Mouse (Mus musculus): Measurements from ENCODE around the gene Tmem255b. TPM values are rescaled to one million over a fixed set of nuclear protein-coding genes. Genes with fewer than 3 reads are reported as not detected.

Gene Tmem255b
- polyA plus RNA-seq, 1 experiment from 2014 or later, result not detected

DNA sequence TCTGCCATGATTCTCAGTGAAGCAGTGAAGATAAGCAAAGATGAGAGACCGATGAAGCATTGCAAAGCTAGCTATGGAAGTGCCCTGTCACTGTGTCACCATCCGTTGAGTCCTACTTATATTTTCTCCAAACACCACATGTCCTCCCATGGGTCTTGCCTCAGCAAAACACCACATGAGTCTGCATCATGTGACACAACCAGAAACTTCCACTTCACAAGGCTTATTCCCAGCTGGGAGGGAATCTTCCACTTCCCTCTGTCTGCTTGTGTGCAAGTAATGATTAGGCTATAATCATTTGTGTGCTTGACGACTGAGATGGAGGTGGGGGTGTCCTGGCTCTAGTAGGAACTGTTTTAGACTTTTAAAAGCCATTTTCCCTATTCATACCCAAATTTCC is 66.2 kb downstream of the Tmem255b start:
- Histone ChIP-seq H3K4me1 (no peaks in the 10 kb centered on the region), H3K27me3 (no peaks in the 10 kb centered on the region), H3K27ac (replicated peaks) (no peak overlapping the region), H3K9me3 (no peaks in the 10 kb centered on the region), H3K4me3 (no peak overlapping the region), H3K36me3 (no peaks in the 10 kb centered on the region), H3K4me2 (replicated peaks) (no peak overlapping the region), H3K9ac (replicated peaks) (no peak overlapping the region)
- no peak for ATAC-seq (ENCODE audit: low FRiP score, low read depth)
- WGBS, result 86% methylated on average over 3 of the region's 3 CpGs

DNA sequence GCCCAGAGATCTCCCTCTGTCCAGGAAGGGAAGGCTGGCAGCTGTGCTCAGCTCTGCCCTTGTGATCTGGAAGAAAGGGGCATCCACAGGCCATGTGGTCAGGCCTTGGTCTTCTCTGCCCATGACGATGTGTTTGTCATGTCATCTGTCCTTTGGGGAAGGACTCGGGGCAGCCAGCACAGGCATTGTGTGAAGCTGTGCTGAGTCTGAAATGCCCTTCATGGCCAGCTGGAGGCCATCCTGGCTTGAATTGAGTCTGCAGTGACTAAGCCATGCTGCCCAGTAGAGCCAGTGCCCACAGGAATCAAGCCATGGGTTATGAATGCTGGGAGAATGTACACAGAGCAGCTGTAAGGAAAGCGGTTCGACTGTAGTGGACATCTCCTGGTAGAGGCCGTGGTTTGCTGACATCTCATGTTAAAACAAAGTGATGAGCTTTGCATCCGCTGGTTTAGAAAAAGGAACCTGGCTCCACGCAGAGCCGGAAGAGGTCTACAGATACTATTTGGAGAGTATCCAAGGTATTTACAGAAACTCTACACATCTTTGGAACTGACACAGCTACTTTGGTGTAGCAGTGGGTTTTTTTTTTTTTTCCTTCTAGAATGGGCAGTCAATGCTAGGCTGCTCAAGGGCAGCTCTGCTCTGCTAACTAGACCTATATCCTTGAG is 69.1 kb downstream of the Tmem255b start:
- WGBS, result 88% methylated on average over 8 of the region's 8 CpGs
- Histone ChIP-seq H3K36me3 (no peaks in the 10 kb centered on the region), H3K27me3 (no peaks in the 10 kb centered on the region), H3K9ac (replicated peaks) (no peak overlapping the region), H3K9me3 (no peaks in the 10 kb centered on the region), H3K4me3 (no peak overlapping the region), H3K4me2 (replicated peaks) (no peak overlapping the region), H3K27ac (replicated peaks) (no peak overlapping the region), H3K4me1 (no peaks in the 10 kb centered on the region)
- ATAC-seq (ENCODE audit: low FRiP score, low read depth), result no peak

DNA sequence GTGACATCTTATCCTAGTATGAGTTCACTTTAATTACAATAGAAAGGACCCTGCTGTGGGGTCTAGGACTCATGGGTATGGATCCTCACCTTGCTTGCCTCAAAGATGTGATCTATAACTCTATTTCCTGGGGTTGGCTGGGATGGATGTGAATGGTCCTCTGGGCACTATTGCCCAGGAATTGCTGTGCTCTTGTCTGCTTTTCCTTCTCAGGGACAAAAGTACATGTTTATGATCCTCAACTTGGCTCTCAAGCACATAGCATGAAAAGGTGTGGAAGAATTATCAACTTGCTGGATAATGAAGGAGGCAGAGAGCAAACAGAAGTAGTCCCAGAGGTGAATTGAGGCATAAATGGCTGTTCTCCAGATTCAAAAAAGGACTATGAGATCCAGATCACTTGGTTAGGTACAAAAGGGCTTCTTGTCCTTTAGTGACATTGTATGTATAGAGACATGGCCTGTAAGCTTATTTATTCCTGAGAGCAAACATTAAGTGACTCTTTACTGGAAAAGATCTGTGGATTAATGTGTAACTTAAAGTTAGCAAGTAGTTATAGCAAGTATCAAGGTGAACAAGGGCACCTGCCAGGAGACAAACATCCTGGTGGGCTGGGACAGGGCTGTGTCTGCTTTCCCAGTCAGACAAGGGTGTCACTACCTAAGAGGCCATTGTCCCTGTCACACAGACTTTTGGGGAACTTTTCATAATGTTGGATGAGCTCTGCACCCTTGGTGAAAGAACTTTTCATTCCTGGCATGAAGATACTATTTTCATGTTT is 70.1 kb downstream of the Tmem255b start:
- no peak overlapping the region for H3K9ac ChIP-seq (replicated peaks)
- no peaks in the 10 kb centered on the region for H3K27me3 ChIP-seq
- H3K4me3 ChIP-seq, result no peak overlapping the region
- no peak for ATAC-seq (ENCODE audit: low FRiP score, low read depth)
- H3K9me3 ChIP-seq, result no peaks in the 10 kb centered on the region
- no peak overlapping the region for H3K27ac ChIP-seq (replicated peaks)
- H3K4me1 ChIP-seq, result no peaks in the 10 kb centered on the region
- no peaks in the 10 kb centered on the region for H3K36me3 ChIP-seq
- no peak overlapping the region for H3K4me2 ChIP-seq (replicated peaks)

DNA sequence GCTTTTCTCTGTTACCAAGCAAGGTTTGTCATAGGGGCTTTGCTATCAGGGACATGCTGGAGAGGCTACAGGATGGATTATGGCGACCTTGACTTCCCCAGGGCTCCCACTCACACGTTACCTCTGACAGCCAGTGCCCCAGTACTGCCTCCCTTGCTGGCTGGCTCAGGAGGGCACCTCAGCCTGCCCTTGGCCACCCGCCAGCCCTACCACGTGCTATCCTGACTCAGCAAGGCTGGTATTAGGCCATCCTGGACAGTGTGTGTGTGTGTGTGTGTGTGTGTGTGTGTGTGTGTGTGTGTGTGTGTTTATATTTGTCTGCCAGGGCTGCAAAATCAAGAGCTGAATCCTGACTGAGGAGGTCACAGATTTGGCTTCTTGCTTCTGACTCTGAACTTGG is 71.9 kb downstream of the Tmem255b start:
- Histone ChIP-seq H3K9ac (replicated peaks) (no peak overlapping the region), H3K4me1 (no peaks in the 10 kb centered on the region), H3K27ac (replicated peaks) (no peak overlapping the region), H3K27me3 (no peaks in the 10 kb centered on the region), H3K4me3 (no peak overlapping the region), H3K36me3 (no peaks in the 10 kb centered on the region), H3K4me2 (replicated peaks) (no peak overlapping the region), H3K9me3 (no peaks in the 10 kb centered on the region)
- 50% methylated on average over 4 of the region's 4 CpGs for WGBS
- no peak for ATAC-seq (ENCODE audit: low FRiP score, low read depth)

DNA sequence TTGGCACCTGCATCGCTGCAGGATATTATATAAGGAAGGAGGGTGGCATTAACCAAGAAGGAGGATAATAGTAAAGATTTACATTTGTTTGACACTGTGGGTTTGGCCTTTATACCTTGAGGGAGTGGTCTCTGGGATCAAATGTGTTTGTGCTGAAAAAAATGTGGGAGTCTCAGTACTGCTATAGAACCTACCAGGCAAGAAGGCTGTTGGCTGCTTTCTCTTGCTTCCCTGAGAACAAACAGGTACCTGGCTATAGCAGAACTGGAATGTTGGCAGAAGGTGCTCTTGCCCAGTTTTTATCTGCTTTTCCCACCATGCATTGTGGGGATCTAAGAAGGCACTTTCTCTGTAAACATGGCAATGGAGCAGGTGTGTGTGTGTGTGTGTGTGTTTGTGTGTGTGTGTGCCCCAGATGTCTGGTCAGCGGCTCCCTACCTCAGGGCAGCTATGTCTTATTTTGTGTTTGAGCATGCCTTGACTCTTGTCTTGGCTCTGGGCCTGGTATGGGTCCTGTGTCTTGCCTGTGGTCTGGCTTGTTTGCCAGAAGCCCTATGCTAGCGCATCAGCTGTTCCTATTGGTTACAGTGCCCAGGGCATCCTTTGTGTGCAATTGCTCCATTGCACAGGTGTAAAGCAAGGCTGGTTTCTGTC is 72.4 kb downstream of the Tmem255b start:
- H3K27me3 ChIP-seq, result no peaks in the 10 kb centered on the region
- ATAC-seq (ENCODE audit: low FRiP score, low read depth), result no peak
- no peak overlapping the region for H3K4me2 ChIP-seq (replicated peaks)
- H3K36me3 ChIP-seq, result no peaks in the 10 kb centered on the region
- 84% methylated on average over 3 of the region's 3 CpGs for WGBS
- H3K4me1 ChIP-seq, result no peaks in the 10 kb centered on the region
- H3K27ac ChIP-seq (replicated peaks), result no peak overlapping the region
- no peaks in the 10 kb centered on the region for H3K9me3 ChIP-seq
- H3K9ac ChIP-seq (replicated peaks), result no peak overlapping the region
- no peak overlapping the region for H3K4me3 ChIP-seq

DNA sequence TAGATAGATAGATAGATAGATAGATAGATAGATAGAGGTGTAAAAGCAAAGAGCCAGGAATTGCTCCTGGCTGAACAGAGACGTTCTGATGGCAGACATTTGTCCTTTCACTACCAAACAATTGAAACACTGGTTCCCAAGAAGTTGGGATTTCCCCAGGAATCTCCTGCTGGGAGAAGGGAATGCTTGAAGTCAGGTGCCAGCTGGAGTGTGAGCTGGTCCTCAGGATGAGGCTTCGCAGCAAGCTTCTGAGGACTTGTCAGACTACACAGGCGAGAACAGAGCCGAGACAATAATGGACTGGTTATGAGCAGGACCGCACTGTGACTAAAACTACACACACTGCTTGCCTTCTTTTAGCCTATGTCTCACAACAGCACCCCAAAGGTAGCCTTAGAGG is 77.0 kb downstream of the Tmem255b start:
- no peaks in the 10 kb centered on the region for H3K4me1 ChIP-seq
- H3K4me3 ChIP-seq, result no peak overlapping the region
- ATAC-seq (ENCODE audit: low FRiP score, low read depth), result no peak
- no peaks in the 10 kb centered on the region for H3K9me3 ChIP-seq
- no peak overlapping the region for H3K9ac ChIP-seq (replicated peaks)
- no peaks in the 10 kb centered on the region for H3K27me3 ChIP-seq
- no peak overlapping the region for H3K4me2 ChIP-seq (replicated peaks)
- 77% methylated on average over 5 of the region's 5 CpGs for WGBS
- H3K27ac ChIP-seq (replicated peaks), result no peak overlapping the region
- no peaks in the 10 kb centered on the region for H3K36me3 ChIP-seq

DNA sequence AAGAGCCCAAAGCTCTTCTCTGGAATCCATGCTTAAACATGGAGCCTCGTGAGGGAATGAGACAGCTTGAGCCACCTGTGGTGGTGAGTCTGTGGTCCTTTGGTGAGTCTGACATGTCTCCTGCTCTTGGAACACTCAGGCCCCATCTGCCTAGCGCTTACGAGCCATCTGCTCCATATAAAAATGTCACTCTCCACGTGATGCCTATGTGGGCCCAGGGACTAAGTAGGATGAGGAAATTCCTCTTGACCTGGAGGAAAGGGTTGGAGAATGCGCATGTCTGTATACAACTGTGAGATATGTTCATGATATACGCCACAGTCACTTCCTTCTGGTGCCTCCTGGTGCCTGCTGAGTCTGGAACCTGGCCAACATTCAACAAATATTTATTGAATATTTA is 77.7 kb downstream of the Tmem255b start:
- Histone ChIP-seq H3K4me1 (no peaks in the 10 kb centered on the region), H3K27ac (replicated peaks) (no peak overlapping the region), H3K4me2 (replicated peaks) (no peak overlapping the region), H3K4me3 (no peak overlapping the region), H3K27me3 (no peaks in the 10 kb centered on the region), H3K9me3 (no peaks in the 10 kb centered on the region), H3K36me3 (no peaks in the 10 kb centered on the region), H3K9ac (replicated peaks) (no peak overlapping the region)
- 84% methylated on average over 6 of the region's 6 CpGs for WGBS
- ATAC-seq (ENCODE audit: low FRiP score, low read depth), result no peak

DNA sequence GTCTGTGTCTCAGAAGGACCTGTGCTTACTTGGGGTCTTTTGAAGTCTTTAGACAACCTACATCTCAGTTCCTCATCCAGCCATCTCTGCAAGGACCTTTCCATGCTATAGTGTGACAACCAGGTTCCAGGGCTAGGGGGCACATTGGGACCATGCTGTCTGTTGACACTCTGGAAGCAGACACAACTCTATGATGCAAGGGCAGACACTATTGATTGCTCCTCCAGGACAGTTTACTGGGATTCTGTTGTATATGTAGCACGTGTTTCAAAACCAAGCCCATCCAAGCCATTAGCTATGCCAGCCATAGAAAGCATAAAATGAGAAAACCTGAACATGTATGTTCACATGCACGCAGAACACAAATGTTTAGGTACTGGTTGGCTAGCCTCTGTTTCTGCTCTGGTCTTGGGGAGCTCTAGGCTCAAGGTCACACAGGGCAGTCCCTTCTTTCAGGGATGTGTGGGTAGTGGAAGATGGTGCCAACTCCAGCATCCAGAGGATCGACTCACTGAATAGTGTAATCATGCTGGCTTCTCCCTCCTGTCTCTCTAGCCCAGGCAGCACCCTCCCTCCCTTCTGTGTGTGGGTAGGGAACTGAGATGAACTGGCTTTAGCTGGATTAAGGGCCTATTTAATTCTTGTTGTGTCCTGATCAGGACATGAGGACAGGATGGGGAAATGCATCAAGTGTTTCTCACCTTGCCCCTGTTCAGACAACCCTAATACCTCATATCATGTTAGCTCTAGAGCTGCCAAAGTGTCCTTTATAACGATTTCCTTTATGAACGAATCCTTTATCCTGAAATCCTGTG is 78.8 kb downstream of the Tmem255b start:
- H3K4me3 ChIP-seq, result no peak overlapping the region
- H3K9me3 ChIP-seq, result no peaks in the 10 kb centered on the region
- no peak overlapping the region for H3K4me2 ChIP-seq (replicated peaks)
- 77% methylated on average over 5 of the region's 5 CpGs for WGBS
- no peaks in the 10 kb centered on the region for H3K36me3 ChIP-seq
- H3K4me1 ChIP-seq, result no peaks in the 10 kb centered on the region
- no peaks in the 10 kb centered on the region for H3K27me3 ChIP-seq
- no peak for ATAC-seq (ENCODE audit: low FRiP score, low read depth)
- no peak overlapping the region for H3K9ac ChIP-seq (replicated peaks)
- no peak overlapping the region for H3K27ac ChIP-seq (replicated peaks)

DNA sequence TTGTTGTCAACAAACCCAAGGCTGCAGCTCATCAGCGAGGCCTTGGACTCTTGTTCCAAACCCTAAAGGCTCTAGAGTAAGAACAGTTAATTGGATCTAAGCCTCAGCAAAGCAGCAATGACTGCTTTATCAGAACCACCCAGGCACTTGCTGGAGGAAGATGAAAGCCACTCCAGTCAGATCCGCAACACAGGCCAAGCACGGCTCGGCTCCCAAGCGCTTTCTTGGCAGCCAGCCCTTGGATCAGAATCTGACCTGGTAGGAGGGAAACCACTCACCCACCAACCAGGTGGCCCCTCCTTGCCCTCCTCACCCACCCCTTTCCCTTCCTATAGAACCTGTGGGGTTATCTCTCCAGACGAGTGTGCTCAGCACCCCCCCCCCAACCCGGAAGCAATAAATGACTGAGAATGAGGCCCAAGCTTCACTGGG is 81.0 kb downstream of the Tmem255b start:
- ATAC-seq (ENCODE audit: low FRiP score, low read depth), result no peak
- 94% methylated on average over 7 of the region's 7 CpGs for WGBS
- Histone ChIP-seq H3K27ac (replicated peaks) (no peak overlapping the region), H3K4me1 (no peaks in the 10 kb centered on the region), H3K27me3 (no peaks in the 10 kb centered on the region), H3K9ac (replicated peaks) (no peak overlapping the region), H3K4me2 (replicated peaks) (no peak overlapping the region), H3K4me3 (no peak overlapping the region), H3K36me3 (no peaks in the 10 kb centered on the region), H3K9me3 (no peaks in the 10 kb centered on the region)

DNA sequence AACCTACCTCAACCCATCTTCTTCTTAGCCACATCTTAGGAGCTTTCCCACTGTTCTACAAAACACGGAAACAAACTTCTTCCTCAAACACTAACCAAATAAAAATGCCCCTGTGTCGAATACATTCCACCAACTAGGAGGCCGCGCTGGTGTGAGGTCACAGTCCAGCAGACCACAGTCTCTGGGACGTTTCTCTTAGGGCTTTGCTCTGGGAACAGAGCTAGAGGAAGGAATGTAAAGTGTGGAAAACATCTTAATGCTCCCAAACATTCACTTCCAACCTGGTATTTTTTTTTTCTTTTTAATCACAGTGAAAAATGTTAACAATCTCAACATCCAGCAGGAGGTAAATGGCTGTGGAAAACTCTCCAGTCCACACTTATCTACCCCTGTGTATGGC is 81.7 kb downstream of the Tmem255b start:
- no peaks in the 10 kb centered on the region for H3K36me3 ChIP-seq
- H3K4me2 ChIP-seq (replicated peaks), result no peak overlapping the region
- no peaks in the 10 kb centered on the region for H3K4me1 ChIP-seq
- WGBS, result 88% methylated on average over 5 of the region's 5 CpGs
- no peak overlapping the region for H3K9ac ChIP-seq (replicated peaks)
- no peaks in the 10 kb centered on the region for H3K27me3 ChIP-seq
- no peak overlapping the region for H3K27ac ChIP-seq (replicated peaks)
- H3K4me3 ChIP-seq, result no peak overlapping the region
- no peaks in the 10 kb centered on the region for H3K9me3 ChIP-seq
- ATAC-seq (ENCODE audit: low FRiP score, low read depth), result no peak

DNA sequence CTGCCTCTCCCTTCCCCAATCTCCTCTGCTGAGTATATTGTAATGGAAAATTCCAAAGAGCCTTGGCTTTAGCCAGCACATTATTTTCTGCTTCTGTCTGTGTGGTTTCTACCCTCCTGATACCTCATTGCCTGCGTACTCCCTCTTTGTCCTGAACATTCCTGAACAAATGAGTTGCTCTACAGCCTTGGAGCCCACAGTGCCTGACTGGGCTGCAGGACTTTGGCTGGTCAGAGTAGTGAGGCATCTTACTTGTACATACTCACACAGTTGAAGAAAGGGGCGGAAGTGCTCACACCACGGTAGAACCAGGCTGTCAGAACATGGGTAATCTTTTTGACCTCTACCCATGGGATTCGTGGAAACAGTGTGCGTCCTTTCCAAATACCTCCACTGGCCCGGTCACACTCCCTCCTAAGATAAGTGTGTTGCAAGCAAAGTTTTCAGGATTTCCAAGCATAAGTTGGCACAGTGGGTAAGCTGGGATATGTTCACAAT is 82.3 kb downstream of the Tmem255b start:
- ATAC-seq (ENCODE audit: low FRiP score, low read depth), result no peak
- Histone ChIP-seq H3K9ac (replicated peaks) (no peak overlapping the region), H3K36me3 (no peaks in the 10 kb centered on the region), H3K4me3 (no peak overlapping the region), H3K27me3 (no peaks in the 10 kb centered on the region), H3K27ac (replicated peaks) (no peak overlapping the region), H3K9me3 (no peaks in the 10 kb centered on the region), H3K4me2 (replicated peaks) (no peak overlapping the region), H3K4me1 (no peaks in the 10 kb centered on the region)
- WGBS, result 88% methylated on average over 6 of the region's 6 CpGs

All from midbrain, embryonic 12.5 days (tissue).